Mouse (Mus musculus) forebrain, postnatal 0 days (tissue): Measurements from ENCODE around the gene Sec13. TPM values are rescaled to one million over a fixed set of nuclear protein-coding genes. Genes with fewer than 3 reads are reported as not detected.

ENCODE experiments used
- ATAC-seq: fragments of 200-750 bp; cut with Nextera tagmentation; 2 replicates; pipeline ENCODE4 v1.8.0; 2017; ENCODE audit warnings: mild to moderate bottlenecking, moderate library complexity
- DNase-seq: peaks from one replicate; pipeline ENCODE4 v3.0.0-alpha.2; 2015
- H3K27ac ChIP-seq: fragments of 300-500 bp; sonication (generic); 2 replicates; pipeline ENCODE4 v1.5.1; 2014; ENCODE audit warnings: low read depth, mild to moderate bottlenecking, antibody characterized with exemption, low read length, moderate library complexity, mixed read lengths
- H3K27me3 ChIP-seq: fragments of 300-500 bp; sonication (generic); 2 replicates; pipeline ENCODE4 v1.6.1; 2014; ENCODE audit warnings: mild to moderate bottlenecking, low read length, mixed read lengths; ENCODE audit not compliant: insufficient read depth
- H3K36me3 ChIP-seq: fragments of 300-500 bp; sonication (generic); 2 replicates; pipeline ENCODE4 v1.6.1; 2014; ENCODE audit warnings: mild to moderate bottlenecking, moderate library complexity; ENCODE audit not compliant: insufficient read depth
- H3K4me1 ChIP-seq: fragments of 300-500 bp; sonication (generic); 2 replicates; pipeline ENCODE4 v1.6.1; 2014; ENCODE audit warnings: antibody characterized with exemption; ENCODE audit not compliant: insufficient read depth
- H3K4me2 ChIP-seq: fragments of 300-500 bp; sonication (generic); 2 replicates; pipeline ENCODE4 v1.6.1; 2014; ENCODE audit warnings: low read depth, mild to moderate bottlenecking, moderate library complexity
- H3K4me3 ChIP-seq: fragments of 300-500 bp; sonication (generic); 2 replicates; pipeline ENCODE4 v1.5.1; 2014; ENCODE audit warnings: low read depth, low read length, mixed read lengths
- H3K9ac ChIP-seq: fragments of 300-500 bp; sonication (generic); 2 replicates; pipeline ENCODE4 v1.6.1; 2014; ENCODE audit warnings: mild to moderate bottlenecking
- H3K9me3 ChIP-seq: fragments of 300-500 bp; sonication (generic); 2 replicates; pipeline ENCODE4 v1.6.1; 2016; ENCODE audit warnings: low read length
- CTCF ChIP-seq: sonication (generic); IDR thresholded peaks from 2 replicates; pipeline ENCODE4 v1.5.1; 2016; ENCODE audit warnings: antibody characterized with exemption, control low read depth, low read depth
- WGBS: fragments of 180-500 bp; shearing (Covaris S2); extraction: QIAGEN DNeasy Blood & Tissue Kit; methylation state at CpG from one replicate; pipeline ENCODE4 v1.1.7; 2014; 5-methylcytosine and 5-hydroxymethylcytosine counted together
- polyA plus RNA-seq: library from polyadenylated mRNA; unstranded; fragments of >200 nt; fragmentation: Nextera tagmentation; extraction: Ambion mirVana; gene quantifications from 2 replicates; pipeline ENCODE4 v1.2.1, GENCODE M21; 2015
- total RNA-seq: library from RNA; depleted of rRNA; stranded (reverse); fragments of >200 nt; gene quantifications from 2 replicates; pipeline ENCODE4 v1.2.3, GENCODE M21; 2014

Sec13 gene
- total and polyA plus RNA-seq, 2 experiments from 2014 or later, result 167 to 183 TPM

GRCm38 (mm10) chr6:113748351-113748750 lies 7.8 kb upstream of the Sec13 start:
- ATAC-seq, result no peak
- Histone ChIP-seq H3K36me3 (peaks cover 43% of the 10 kb centered on the region), H3K27me3 (no peaks in the 10 kb centered on the region), H3K4me2 (no peak overlapping the region), H3K4me3 (no peak overlapping the region), H3K4me1 (no peaks in the 10 kb centered on the region), H3K9ac (no peak overlapping the region), H3K9me3 (no peaks in the 10 kb centered on the region), H3K27ac (no peak overlapping the region)
- DNase-seq, result no peak
- TF ChIP-seq CTCF, result no peak
- WGBS, result 39% methylated on average over 26 of the region's 26 CpGs

GRCm38 (mm10) chr6:113747284-113747683 lies 6.7 kb upstream of the Sec13 start:
- ATAC-seq (no peak), DNase-seq (no peak)
- Histone ChIP-seq H3K9ac (no peak overlapping the region), H3K4me3 (no peak overlapping the region), H3K27me3 (no peaks in the 10 kb centered on the region), H3K36me3 (peaks cover 34% of the 10 kb centered on the region), H3K9me3 (no peaks in the 10 kb centered on the region), H3K27ac (no peak overlapping the region), H3K4me2 (no peak overlapping the region), H3K4me1 (no peaks in the 10 kb centered on the region)
- no peak for TF ChIP-seq CTCF
- WGBS, result 85% methylated on average over 14 of the region's 14 CpGs

GRCm38 (mm10) chr6:113745117-113745516 lies 4.6 kb upstream of the Sec13 start:
- H3K9me3 ChIP-seq, result no peaks in the 10 kb centered on the region
- H3K9ac ChIP-seq, result no peak overlapping the region
- no peaks in the 10 kb centered on the region for H3K27me3 ChIP-seq
- DNase-seq (no peak), ATAC-seq (no peak)
- H3K36me3 ChIP-seq, result peaks cover 16% of the 10 kb centered on the region
- H3K4me3 ChIP-seq, result no peak overlapping the region
- H3K4me2 ChIP-seq, result no peak overlapping the region
- H3K4me1 ChIP-seq, result 0 out of 2 replicates have a peak, but pooled peaks cover 5% of the 10 kb centered on the region
- TF ChIP-seq CTCF, result no peak
- no peak overlapping the region for H3K27ac ChIP-seq

- Histone ChIP-seq H3K9ac (no peak overlapping the region), H3K27ac (no peak overlapping the region), H3K27me3 (no peaks in the 10 kb centered on the region), H3K9me3 (no peaks in the 10 kb centered on the region), H3K4me1 (peaks cover 11% of the 10 kb centered on the region), H3K4me3 (no peak overlapping the region), H3K4me2 (no peak overlapping the region), H3K36me3 (peaks cover 11% of the 10 kb centered on the region)
- WGBS, result 53% methylated on average over 1 of the region's 1 CpGs
- no peak for TF ChIP-seq CTCF
- no peak for ATAC-seq
- no peak for DNase-seq
Measured at GRCm38 (mm10) chr6:113743111-113743510, 2.6 kb upstream of the Sec13 start.

GRCm38 (mm10) chr6:113742321-113742720 lies 1.8 kb upstream of the Sec13 start:
- whole genome bisulfite sequencing, result 47% methylated on average over 1 of the region's 1 CpGs
- no peaks in the 10 kb centered on the region for H3K9me3 ChIP-seq

GRCm38 (mm10) chr6:113741425-113741824 lies 882 bp upstream of the Sec13 start:
- Histone ChIP-seq H3K9ac (no peak overlapping the region), H3K4me1 (peaks cover 11% of the 10 kb centered on the region), H3K4me3 (no peak overlapping the region), H3K27me3 (no peaks in the 10 kb centered on the region), H3K36me3 (peaks cover 14% of the 10 kb centered on the region), H3K27ac (peak overlapping the region; percentile 69), H3K4me2 (no peak overlapping the region), H3K9me3 (no peaks in the 10 kb centered on the region)
- no peak for TF ChIP-seq CTCF
- DNase-seq (no peak), ATAC-seq (no peak)
- 71% methylated on average over 2 of the region's 2 CpGs for WGBS

More at GRCm38 (mm10) chr6:113742321-113742720, 1.8 kb upstream of the Sec13 start:
- H3K4me2 ChIP-seq, result no peak overlapping the region
- H3K27me3 ChIP-seq, result no peaks in the 10 kb centered on the region
- TF ChIP-seq CTCF, result no peak
- peak; percentile 55 for DNase-seq
- no peak overlapping the region for H3K9ac ChIP-seq
- H3K27ac ChIP-seq, result peak overlapping the region; percentile 69
- peaks cover 9% of the 10 kb centered on the region for H3K36me3 ChIP-seq
- H3K4me3 ChIP-seq, result no peak overlapping the region
- peak; percentile 21; the same call in 1 of the 2 replicates for ATAC-seq
- H3K4me1 ChIP-seq, result peaks cover 11% of the 10 kb centered on the region

- Histone ChIP-seq H3K4me1 (peaks cover 11% of the 10 kb centered on the region), H3K9me3 (no peaks in the 10 kb centered on the region), H3K9ac (no peak overlapping the region), H3K27me3 (no peaks in the 10 kb centered on the region), H3K36me3 (peaks cover 38% of the 10 kb centered on the region), H3K4me2 (no peak overlapping the region), H3K27ac (no peak overlapping the region), H3K4me3 (no peak overlapping the region)
- DNase-seq, result no peak
- no peak for ATAC-seq
- WGBS, result 94% methylated on average over 9 of the region's 9 CpGs
- TF ChIP-seq CTCF, result no peak
Measured at GRCm38 (mm10) chr6:113737318-113738046, 3.1 kb downstream of the Sec13 start.
